Mouse (Mus musculus) olfactory bulb, adult 2 months (tissue): ENCODE data around the gene Prn.

Source experiments
- CTCF ChIP-seq: fragments of 200-500 bp; IDR thresholded peaks from 2 replicates; pipeline ENCODE4 v1.5.1; 2012; ENCODE audit warnings: low read depth, mild to moderate bottlenecking, low read length, moderate library complexity; ENCODE audit not compliant: insufficient read depth
- POLR2A ChIP-seq: fragments of 200-500 bp; IDR thresholded peaks from 2 replicates; pipeline ENCODE4 v1.6.1; 2012; ENCODE audit warnings: mild to moderate bottlenecking, low read depth, low read length, moderate library complexity; ENCODE audit not compliant: insufficient read depth

DNA sequence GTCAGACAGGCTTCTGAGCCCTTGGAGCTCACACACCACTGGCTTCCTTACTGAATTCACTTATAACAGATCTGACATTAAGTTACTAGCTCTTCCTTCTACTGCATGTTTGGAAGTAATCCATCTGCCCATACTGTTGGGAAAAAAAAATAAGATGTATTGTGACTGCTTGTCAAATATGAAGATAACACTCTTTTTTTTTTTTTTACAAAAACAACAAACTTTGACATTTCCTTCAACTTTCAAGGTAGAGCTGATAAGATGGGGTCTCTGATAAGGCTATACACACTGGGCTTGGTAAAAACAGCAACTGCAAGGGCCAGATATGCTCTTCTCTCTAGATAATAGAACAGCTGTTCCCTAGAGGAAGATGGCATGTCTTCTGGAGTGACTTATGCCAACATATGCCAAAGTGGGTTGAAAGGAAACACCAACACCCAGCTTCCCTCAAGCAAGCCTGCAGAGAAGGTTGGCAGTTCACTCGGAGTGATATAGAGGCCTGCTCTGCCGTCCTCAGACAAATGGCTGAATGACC is 45.4 kb upstream of the Prn start:
- TF ChIP-seq CTCF (no peak), POLR2A (no peak)
